Mouse (Mus musculus) bone marrow, adult 2 months (tissue): ENCODE measurements around the gene T2.

Source experiments
- CTCF ChIP-seq: fragments of 200-500 bp; IDR thresholded peaks from 2 replicates; pipeline ENCODE4 v1.5.1; 2011; ENCODE audit warnings: low read length, control low read depth; ENCODE audit not compliant: control insufficient read depth, insufficient read depth
- POLR2A ChIP-seq: fragments of 200-500 bp; IDR thresholded peaks from 2 replicates; pipeline ENCODE4 v1.6.1; 2011; ENCODE audit warnings: low read depth, mild to moderate bottlenecking, control low read depth, low read length, borderline replicate concordance; ENCODE audit not compliant: control insufficient read depth

DNA sequence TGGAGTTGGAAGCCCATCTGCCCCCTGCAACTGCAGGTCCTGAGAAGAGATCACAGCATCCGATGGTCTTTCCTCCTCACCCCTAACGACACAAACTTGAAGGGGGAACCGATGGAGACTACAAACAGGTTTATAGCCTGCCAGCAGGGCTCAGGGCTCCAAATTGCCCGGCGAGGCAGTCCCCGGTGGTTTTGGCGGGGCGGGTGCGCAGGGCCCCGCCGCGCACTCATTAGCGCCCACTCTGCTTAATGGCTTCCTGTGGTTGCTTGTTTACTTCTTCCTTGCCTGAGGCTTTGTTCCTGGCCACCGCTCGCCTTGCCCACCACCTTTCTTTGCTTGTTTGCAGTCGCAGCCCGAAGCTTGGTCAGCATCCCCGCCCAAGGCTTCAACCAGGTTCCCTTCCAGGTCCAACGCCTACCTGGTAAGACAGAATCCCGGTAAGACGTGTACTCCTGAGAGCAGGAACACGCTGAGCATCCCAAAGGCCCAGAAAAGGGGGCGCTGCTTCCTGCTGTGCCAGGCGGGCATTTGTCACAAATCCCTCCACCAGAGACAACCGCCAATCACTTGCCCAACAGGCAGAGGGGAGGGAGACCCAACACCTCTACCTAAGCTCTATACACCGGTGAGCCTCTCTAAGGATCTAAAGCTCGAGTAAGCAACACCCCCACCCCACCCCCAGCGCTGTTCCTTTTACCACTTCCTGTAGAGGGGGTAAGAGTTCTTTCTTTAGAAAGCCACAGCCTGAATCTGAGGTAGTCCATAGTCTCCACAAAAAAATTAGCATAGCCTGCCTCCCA, 33.4 kb downstream of the T2 start:
- TF ChIP-seq CTCF = no peak
- no peak for TF ChIP-seq POLR2A
